Mouse (Mus musculus): Measurements from ENCODE around the gene Tbc1d17. TPM values are rescaled to one million over a fixed set of nuclear protein-coding genes. Genes with fewer than 3 reads are reported as not detected.
A peak's percentile ranks its signal among the peaks of the same experiment; 100 is the strongest.
"Not testable (repeated sequence)": the region's sequence is repeated elsewhere in the genome, so short reads cannot be mapped to it uniquely, and the experiment has no call there.

Gene Tbc1d17
- polyA plus RNA-seq, 1 experiment from 2014 or later: 71.3 TPM

DNA sequence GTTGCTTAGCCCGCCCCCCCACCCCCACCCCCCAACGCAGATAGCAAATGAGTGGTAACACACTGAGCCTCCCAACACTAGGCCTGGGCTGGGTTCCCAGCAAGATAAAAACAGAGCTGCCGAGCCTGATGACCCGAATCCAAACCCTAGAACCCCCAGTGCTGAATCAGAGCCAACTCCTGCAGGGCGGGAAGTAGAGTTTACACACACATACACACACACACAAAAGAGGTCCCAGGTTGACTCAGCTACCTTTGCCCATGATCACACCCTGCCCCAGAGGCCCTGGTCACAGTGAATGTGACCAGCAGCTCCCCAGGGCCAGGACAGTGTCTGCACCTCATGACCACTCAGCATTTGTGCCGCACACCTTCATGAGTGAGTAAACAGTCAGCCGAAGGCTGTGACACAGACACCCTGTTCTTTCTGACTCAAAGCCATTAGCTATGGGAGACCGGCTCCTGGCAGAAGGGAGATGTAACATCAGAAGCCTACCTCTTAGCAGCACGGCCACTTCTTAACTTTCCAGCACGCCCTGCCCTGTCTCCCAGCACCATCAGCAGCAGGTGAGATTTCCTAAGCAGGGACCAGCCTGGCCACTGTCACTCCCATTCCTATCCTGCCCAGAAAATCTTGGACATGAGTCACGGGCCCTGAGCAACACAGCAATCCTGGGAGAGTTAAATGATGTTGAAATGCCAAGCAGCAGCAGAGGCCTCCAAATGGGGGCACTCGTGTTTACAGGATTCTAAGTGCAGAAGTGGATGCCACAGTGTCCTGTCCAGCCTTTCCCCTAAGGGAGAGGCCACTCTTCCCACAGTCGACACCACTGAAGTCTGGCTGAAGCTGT is 39.6 kb upstream of the Tbc1d17 start:
- Histone ChIP-seq H3K4me2 (replicated peaks) (no peak overlapping the region), H3K4me3 (replicated peaks) (no peak overlapping the region), H3K27me3 (replicated peaks) (no peaks in the 10 kb centered on the region), H3K27ac (no peak overlapping the region), H3K9me3 (no peaks in the 10 kb centered on the region), H3K36me3 (peaks cover 27% of the 10 kb centered on the region), H3K4me1 (replicated peaks) (peaks cover 15% of the 10 kb centered on the region), H3K9ac (no peak overlapping the region)
- WGBS: 85% methylated on average over 13 of the region's 13 CpGs
- no peak for ATAC-seq

DNA sequence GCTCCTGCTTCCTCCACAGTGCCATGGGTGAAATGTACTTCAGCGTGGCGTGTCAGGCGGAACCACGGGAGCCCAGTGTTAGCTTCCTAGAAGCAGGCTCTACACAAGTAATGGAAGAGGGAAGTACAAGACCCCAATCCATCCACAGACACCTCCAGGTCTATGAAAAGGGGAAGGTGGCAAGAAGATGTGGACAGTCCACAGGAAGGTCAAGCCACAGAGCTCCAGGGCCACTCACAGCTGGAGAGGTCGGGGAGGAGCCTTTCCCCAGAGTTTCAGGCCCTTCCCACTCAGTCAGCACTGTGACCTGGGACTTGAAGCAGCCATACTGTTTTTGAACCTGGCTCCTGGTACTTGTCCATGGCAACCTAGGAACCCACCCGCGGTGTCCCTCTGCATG is 38.1 kb upstream of the Tbc1d17 start:
- Histone ChIP-seq H3K9me3 (no peaks in the 10 kb centered on the region), H3K27ac (no peak overlapping the region), H3K9ac (no peak overlapping the region), H3K27me3 (replicated peaks) (no peaks in the 10 kb centered on the region), H3K36me3 (peaks cover 34% of the 10 kb centered on the region), H3K4me3 (replicated peaks) (no peak overlapping the region), H3K4me2 (replicated peaks) (no peak overlapping the region), H3K4me1 (replicated peaks) (peaks cover 11% of the 10 kb centered on the region)
- 87% methylated on average over 7 of the region's 7 CpGs for WGBS
- ATAC-seq: no peak

DNA sequence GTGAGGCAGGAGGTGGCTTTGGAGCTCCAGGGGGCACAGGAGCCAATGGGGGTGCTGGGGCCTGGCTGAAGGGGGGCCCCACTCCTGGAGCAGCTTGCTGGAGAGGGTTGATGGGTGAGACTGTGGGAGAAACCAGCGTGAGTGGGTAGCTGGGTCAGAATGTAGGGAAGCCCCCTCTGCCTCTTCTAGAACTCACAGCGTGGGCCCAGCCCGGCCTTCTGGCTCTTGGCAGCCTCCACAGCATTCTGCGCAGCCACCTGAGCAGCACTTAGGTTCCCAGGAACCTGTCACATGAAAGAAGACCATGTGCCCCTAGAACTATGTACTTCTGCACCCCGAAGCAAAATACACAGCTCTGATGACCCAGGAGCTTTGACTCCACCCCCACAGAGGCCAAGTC is 35.8 kb upstream of the Tbc1d17 start:
- H3K9me3 ChIP-seq: no peaks in the 10 kb centered on the region
- no peak overlapping the region for H3K27ac ChIP-seq
- no peak overlapping the region for H3K4me3 ChIP-seq (replicated peaks)
- H3K4me2 ChIP-seq (replicated peaks): no peak overlapping the region
- no peak for ATAC-seq
- H3K9ac ChIP-seq: no peak overlapping the region
- no peaks in the 10 kb centered on the region for H3K27me3 ChIP-seq (replicated peaks)
- WGBS: 96% methylated on average over 5 of the region's 5 CpGs
- H3K36me3 ChIP-seq: peaks cover 53% of the 10 kb centered on the region
- H3K4me1 ChIP-seq (replicated peaks): no peaks in the 10 kb centered on the region

DNA sequence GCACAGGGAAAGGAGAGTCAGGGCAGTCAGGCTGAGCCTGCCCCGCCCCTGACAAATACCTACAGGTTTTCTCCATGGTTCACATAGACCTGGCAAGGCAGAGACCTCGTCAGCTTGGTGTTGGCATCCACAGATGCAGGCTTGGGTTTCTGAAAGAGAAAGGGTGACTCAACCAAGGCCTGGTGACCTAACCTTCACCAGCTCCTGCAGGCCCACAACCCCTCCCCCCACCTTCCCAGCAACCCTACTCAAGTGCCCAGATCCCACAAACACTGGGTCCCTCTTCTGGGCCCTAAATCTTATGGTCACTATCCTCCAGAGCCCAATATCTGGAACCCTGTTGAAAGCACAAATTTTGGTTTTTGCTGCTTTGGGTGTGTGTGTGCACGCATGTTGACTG is 34.2 kb upstream of the Tbc1d17 start:
- Histone ChIP-seq H3K4me1 (replicated peaks) (no peaks in the 10 kb centered on the region), H3K9ac (no peak overlapping the region), H3K4me2 (replicated peaks) (no peak overlapping the region), H3K27ac (no peak overlapping the region), H3K36me3 (peaks cover 56% of the 10 kb centered on the region), H3K27me3 (replicated peaks) (no peaks in the 10 kb centered on the region), H3K4me3 (replicated peaks) (no peak overlapping the region), H3K9me3 (no peaks in the 10 kb centered on the region)
- WGBS: 89% methylated on average over 3 of the region's 3 CpGs
- no peak for ATAC-seq

DNA sequence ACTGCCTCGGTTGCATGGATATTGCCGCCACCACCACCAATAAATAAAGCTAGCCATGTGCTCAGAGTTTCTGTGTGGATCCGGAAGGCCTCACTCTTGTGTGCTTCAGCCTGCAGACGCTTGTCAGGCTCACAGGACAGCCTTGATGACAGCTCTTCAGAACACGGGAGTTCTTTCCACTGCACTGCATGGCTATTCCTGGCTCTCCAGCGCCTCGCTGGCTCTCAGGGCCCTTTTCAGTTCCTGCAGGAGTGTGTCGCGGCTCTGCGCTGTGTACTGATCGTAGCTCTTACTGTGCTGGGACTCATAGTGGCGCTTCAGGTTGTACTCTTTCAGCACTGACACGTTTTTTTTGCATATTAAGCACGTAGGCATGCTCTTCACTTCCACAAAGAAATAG is 29.0 kb upstream of the Tbc1d17 start:
- H3K4me1 ChIP-seq (replicated peaks): peaks cover 4% of the 10 kb centered on the region; the same call in 1 of the 2 replicates
- H3K27ac ChIP-seq: no peak overlapping the region
- H3K27me3 ChIP-seq (replicated peaks): no peaks in the 10 kb centered on the region
- no peak overlapping the region for H3K4me3 ChIP-seq (replicated peaks)
- H3K36me3 ChIP-seq: peaks cover 47% of the 10 kb centered on the region
- ATAC-seq: no peak
- WGBS: 90% methylated on average over 14 of the region's 14 CpGs
- no peak overlapping the region for H3K4me2 ChIP-seq (replicated peaks)
- no peaks in the 10 kb centered on the region for H3K9me3 ChIP-seq
- H3K9ac ChIP-seq: no peak overlapping the region

DNA sequence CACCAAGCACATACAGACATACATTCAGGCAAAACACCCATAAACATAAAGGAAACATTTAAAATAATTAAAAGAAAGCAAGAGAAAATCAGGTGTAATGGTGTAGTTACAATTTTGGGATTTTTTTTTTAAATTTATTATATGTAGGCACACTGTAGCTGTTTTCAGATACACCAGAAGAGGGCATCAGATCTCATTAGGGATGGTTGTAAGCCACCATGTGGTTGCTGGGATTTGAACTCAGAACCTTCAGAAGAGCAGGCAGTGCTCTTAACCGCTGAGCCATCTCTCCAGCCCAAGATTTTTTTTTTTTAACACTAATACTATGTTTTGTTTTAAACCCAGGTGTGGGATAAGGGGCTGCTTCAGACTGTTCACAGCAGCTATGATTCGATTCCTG is 22.9 kb upstream of the Tbc1d17 start:
- not testable (repeated sequence) for H3K4me3 ChIP-seq (replicated peaks); ATAC-seq; H3K9ac ChIP-seq; H3K9me3 ChIP-seq; H3K27me3 ChIP-seq (replicated peaks); H3K36me3 ChIP-seq; H3K4me2 ChIP-seq (replicated peaks); H3K27ac ChIP-seq
- WGBS: 90% methylated on average over 2 of the region's 2 CpGs
- peaks cover 26% of the 10 kb centered on the region for H3K4me1 ChIP-seq (replicated peaks)

DNA sequence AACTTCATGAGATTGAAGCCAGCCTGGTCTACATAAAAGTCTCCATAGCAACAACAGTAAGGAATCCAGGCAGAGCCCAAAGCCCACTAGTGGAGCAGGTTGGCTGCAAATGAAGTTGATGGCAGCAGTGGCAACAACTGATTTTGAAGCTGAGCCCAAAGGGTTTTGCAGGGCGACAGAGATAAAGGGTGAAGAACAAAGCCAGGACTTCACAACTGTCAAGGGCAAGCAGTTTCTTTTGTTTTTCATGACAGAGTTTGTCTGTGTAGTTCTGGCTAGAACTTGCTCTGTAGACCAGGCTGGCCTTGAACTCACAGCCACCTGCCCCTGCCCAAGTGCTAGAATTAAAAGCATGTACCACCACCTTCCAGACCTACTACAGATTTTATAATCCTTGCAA is 22.3 kb upstream of the Tbc1d17 start:
- Histone ChIP-seq H3K4me1 (replicated peaks) (peaks cover 32% of the 10 kb centered on the region), H3K9ac (no peak overlapping the region), H3K36me3 (no peaks in the 10 kb centered on the region), H3K9me3 (no peaks in the 10 kb centered on the region), H3K27me3 (replicated peaks) (no peaks in the 10 kb centered on the region), H3K27ac (no peak overlapping the region), H3K4me3 (replicated peaks) (no peak overlapping the region), H3K4me2 (replicated peaks) (no peak overlapping the region)
- WGBS: 85% methylated on average over 1 of the region's 1 CpGs
- ATAC-seq: no peak

DNA sequence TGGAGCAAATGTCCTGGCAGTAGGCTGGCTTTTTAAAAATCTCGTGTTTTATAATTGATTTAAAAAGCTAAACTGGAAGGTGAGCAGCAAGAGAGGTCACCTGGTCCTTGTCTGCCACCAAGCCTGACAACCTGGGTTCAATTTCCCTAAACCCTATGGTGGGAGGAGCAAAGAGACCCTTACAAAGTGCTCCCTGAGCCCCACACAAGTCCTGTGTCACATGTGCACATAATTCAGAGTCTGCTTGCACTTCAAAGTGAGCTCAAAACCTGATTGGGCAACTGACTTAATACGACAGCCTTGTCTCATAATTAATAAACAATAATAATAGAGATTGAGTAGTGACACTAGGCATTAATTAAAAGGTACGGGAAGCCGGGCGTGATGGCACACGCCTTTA is 21.7 kb upstream of the Tbc1d17 start:
- Histone ChIP-seq H3K9me3 (no peaks in the 10 kb centered on the region), H3K9ac (no peak overlapping the region), H3K4me3 (replicated peaks) (peak overlapping the region; percentile 96; the same call in 1 of the 2 replicates), H3K27ac (peak overlapping the region; percentile 100), H3K4me2 (replicated peaks) (peak overlapping the region; percentile 66), H3K27me3 (replicated peaks) (no peaks in the 10 kb centered on the region), H3K36me3 (no peaks in the 10 kb centered on the region), H3K4me1 (replicated peaks) (peaks cover 38% of the 10 kb centered on the region)
- ATAC-seq: no peak
- WGBS: 80% methylated on average over 6 of the region's 6 CpGs

DNA sequence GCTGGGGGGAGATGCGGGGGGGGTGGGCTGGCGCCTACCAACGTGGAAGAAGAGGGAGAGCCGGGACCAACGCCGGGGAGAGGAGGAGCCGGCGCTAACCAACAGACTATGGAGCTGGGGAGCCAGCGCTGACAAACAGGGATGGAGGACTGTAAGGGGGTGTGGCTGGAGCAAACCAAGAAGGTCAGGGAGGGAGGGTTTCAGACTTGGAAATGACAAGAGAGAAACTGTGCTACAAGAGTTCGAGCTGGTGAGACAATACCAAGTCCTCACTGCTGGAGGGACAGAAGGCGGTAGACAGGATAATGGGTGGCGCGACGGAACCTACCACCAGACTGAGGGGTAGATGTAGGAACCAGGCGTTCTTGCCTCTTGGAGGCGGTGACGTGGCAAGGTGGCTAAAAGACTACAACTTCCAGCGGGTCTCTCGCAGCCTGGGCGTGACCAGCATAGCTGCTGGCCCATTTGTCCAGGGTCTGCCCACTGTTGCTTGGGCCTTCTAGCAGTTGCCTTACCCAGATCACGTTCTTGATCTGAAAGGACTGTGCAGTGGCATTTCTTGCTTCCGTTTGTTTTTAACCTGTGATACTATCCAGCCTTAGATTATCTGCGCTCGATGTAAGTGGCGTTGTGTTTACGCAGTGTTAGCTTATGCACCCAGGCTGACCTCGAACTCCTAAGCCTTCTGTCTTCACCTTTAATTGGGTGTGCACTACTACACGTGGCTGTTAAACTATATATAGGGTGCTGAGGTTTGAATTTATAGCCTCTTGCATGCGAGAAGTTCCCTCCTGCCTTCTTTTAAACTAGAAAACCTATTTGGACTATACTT is 21.0 kb upstream of the Tbc1d17 start, which contains the start of gene Ptov1:
TSS of gene Ptov1 (minus strand) at position 92 of the 832 bp plus-strand sequence.
- ATAC-seq: peak; percentile 93
- peak within 1 kb of the TSS; percentile 66 for H3K4me2 ChIP-seq (replicated peaks)
- H3K9ac ChIP-seq: peak within 1 kb of the TSS; percentile 96
- peak within 1 kb of the TSS; percentile 96 for H3K4me3 ChIP-seq (replicated peaks)
- no peaks in the 10 kb centered on the region for H3K9me3 ChIP-seq
- H3K27ac ChIP-seq: peak within 1 kb of the TSS; percentile 100
- peaks cover 4% of the 10 kb centered on the region for H3K36me3 ChIP-seq
- 3% methylated on average over 29 of the region's 29 CpGs for WGBS
- peaks cover 45% of the 10 kb centered on the region for H3K4me1 ChIP-seq (replicated peaks)
- H3K27me3 ChIP-seq (replicated peaks): no peaks in the 10 kb centered on the region

DNA sequence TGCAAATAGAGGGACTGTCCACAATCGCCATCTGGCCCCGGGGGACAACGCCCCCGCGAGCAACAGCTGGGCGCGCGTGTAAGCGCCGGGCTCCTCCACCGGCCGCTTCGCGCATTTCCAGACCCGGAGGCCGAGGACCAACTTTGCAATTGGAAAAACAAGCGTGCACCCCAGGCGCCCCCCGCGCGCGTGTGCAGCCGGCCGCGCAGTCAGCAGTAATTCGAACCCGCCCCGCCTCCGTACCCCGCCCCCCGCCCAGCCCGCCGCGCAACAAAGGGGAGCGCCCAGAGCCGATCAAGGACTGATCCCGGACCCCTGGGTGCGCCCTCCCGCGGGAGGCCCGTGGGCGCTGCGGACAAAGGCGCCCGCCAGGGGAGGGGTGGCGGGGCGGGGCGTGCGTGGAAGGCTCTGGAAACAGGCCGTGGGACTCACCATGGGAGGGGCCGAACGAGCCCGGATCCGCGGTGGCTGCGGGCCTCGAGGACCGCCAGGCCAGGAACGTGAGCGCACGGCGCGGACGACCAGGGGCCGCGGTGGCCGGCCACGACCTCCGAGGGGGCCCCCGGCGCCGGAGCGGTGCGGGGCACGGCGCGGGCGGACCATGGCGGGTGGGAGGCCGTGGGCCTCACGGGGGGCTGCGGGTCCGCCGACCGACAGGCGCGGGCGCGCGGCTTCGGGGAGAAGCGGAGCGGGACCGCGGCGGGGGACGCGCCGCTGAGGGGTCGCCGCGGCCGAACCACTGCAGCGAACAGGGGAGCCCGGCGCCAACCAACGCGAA is 20.2 kb upstream of the Tbc1d17 start:
- H3K4me3 ChIP-seq (replicated peaks): peak overlapping the region; percentile 96
- WGBS: under 1% methylated on average over 105 of the region's 108 CpGs
- H3K9me3 ChIP-seq: no peaks in the 10 kb centered on the region
- H3K36me3 ChIP-seq: peaks cover 12% of the 10 kb centered on the region
- peaks cover 49% of the 10 kb centered on the region for H3K4me1 ChIP-seq (replicated peaks)
- H3K27me3 ChIP-seq (replicated peaks): no peaks in the 10 kb centered on the region
- H3K9ac ChIP-seq: peak overlapping the region; percentile 96
- H3K27ac ChIP-seq: peak overlapping the region; percentile 100
- peak; percentile 73 for ATAC-seq
- peak overlapping the region; percentile 66 for H3K4me2 ChIP-seq (replicated peaks)

DNA sequence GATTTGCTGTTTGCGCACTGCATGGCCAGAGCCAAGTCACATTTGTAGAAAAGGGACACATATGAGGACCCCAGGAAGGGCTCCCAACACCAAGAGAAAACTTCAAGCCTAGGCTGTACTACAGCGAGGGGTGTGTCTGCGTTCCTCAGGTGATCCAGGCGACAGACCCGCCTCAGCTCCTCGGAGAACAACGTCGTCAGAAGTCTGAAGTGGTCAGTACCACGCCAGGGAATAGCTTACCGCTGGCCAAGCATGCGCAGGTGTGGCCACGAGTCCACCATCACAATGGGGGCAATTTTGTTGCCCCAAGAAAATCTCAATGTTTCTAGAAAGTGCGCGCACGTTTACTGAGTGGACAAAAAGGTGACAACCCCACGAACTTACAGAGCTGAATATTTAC is 19.6 kb upstream of the Tbc1d17 start:
- ATAC-seq: 0 out of 2 replicates have a peak, but pooled peaks have one; percentile 3
- Histone ChIP-seq H3K9ac (peak overlapping the region; percentile 96), H3K36me3 (peaks cover 18% of the 10 kb centered on the region), H3K4me3 (replicated peaks) (peak overlapping the region; percentile 96), H3K4me1 (replicated peaks) (peaks cover 48% of the 10 kb centered on the region), H3K4me2 (replicated peaks) (peak overlapping the region; percentile 66), H3K27me3 (replicated peaks) (no peaks in the 10 kb centered on the region), H3K27ac (peak overlapping the region; percentile 100), H3K9me3 (no peaks in the 10 kb centered on the region)
- WGBS: 5% methylated on average over 16 of the region's 16 CpGs

DNA sequence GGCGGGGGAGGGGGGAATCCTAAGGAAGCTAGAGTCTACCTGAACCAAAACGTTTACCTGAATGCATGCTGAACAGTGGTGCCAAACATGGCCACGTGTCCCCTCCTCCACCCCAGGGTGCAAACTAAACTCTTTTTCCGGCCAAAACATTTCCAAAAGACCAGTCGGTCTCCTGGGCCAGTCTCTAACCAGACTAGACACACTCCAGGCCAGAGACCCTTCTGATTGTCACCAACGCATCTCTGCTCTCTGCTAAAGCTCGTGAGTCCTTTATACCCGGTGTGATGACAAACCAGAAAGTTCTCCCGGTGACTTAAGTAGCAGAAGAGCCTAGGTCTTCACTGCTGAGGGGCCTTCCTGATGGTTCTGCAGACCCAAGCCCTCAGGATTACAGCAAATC is 18.9 kb upstream of the Tbc1d17 start:
- Histone ChIP-seq H3K4me1 (replicated peaks) (peaks cover 47% of the 10 kb centered on the region), H3K27me3 (replicated peaks) (no peaks in the 10 kb centered on the region), H3K4me2 (replicated peaks) (peak overlapping the region; percentile 66), H3K9ac (peak overlapping the region; percentile 96), H3K4me3 (replicated peaks) (peak overlapping the region; percentile 96), H3K27ac (peak overlapping the region; percentile 100; the same call in 1 of the 2 replicates), H3K9me3 (no peaks in the 10 kb centered on the region), H3K36me3 (peaks cover 24% of the 10 kb centered on the region)
- no peak for ATAC-seq
- 36% methylated on average over 9 of the region's 9 CpGs for WGBS

Data from intestine, embryonic 15.5 days (tissue).